Mouse (Mus musculus): ENCODE data around the gene Lamp5. TPM values are rescaled to one million over a fixed set of nuclear protein-coding genes. Genes with fewer than 3 reads are reported as not detected.
A peak's percentile ranks its signal among the peaks of the same experiment; 100 is the strongest.

The Lamp5 gene
- polyA plus RNA-seq, 1 experiment from 2014 or later = 4.5 TPM

GRCm38 (mm10) chr2:136097143-136097542, 45.1 kb downstream of the Lamp5 start:
- Histone ChIP-seq H3K9me3 (no peaks in the 10 kb centered on the region), H3K4me1 (no peaks in the 10 kb centered on the region), H3K4me2 (replicated peaks) (no peak overlapping the region), H3K9ac (replicated peaks) (no peak overlapping the region), H3K36me3 (no peaks in the 10 kb centered on the region), H3K4me3 (no peak overlapping the region), H3K27ac (replicated peaks) (no peak overlapping the region), H3K27me3 (no peaks in the 10 kb centered on the region)
- ATAC-seq (ENCODE audit: low FRiP score, low read depth) = no peak
- WGBS = 93% methylated on average over 3 of the region's 3 CpGs

GRCm38 (mm10) chr2:136107597-136107996, 55.6 kb downstream of the Lamp5 start:
- Histone ChIP-seq H3K27me3 (no peaks in the 10 kb centered on the region), H3K27ac (replicated peaks) (peak overlapping the region; percentile 88), H3K9ac (replicated peaks) (no peak overlapping the region), H3K9me3 (no peaks in the 10 kb centered on the region), H3K4me1 (peaks cover 26% of the 10 kb centered on the region), H3K4me2 (replicated peaks) (peak overlapping the region; percentile 25), H3K4me3 (no peak overlapping the region), H3K36me3 (no peaks in the 10 kb centered on the region)
- ATAC-seq (ENCODE audit: low FRiP score, low read depth) = peak; percentile 55

- Histone ChIP-seq H3K4me1 (peaks cover 26% of the 10 kb centered on the region), H3K9me3 (no peaks in the 10 kb centered on the region), H3K4me3 (no peak overlapping the region), H3K27me3 (no peaks in the 10 kb centered on the region), H3K9ac (replicated peaks) (peak overlapping the region; percentile 7; the same call in 1 of the 2 replicates), H3K27ac (replicated peaks) (peak overlapping the region; percentile 88), H3K4me2 (replicated peaks) (peak overlapping the region; percentile 25), H3K36me3 (no peaks in the 10 kb centered on the region)
- 9% methylated on average over 6 of the region's 6 CpGs for WGBS
- ATAC-seq (ENCODE audit: low FRiP score, low read depth) = peak; percentile 93
Measured at GRCm38 (mm10) chr2:136108124-136109037, 56.3 kb downstream of the Lamp5 start.

GRCm38 (mm10) chr2:136109038-136109363, 57.0 kb downstream of the Lamp5 start:
- 0% methylated on average over 2 of the region's 2 CpGs for WGBS
- Histone ChIP-seq H3K4me1 (peaks cover 26% of the 10 kb centered on the region), H3K27me3 (no peaks in the 10 kb centered on the region), H3K4me3 (no peak overlapping the region), H3K36me3 (no peaks in the 10 kb centered on the region), H3K9me3 (no peaks in the 10 kb centered on the region), H3K27ac (replicated peaks) (peak overlapping the region; percentile 88), H3K9ac (replicated peaks) (no peak overlapping the region), H3K4me2 (replicated peaks) (peak overlapping the region; percentile 25)
- ATAC-seq (ENCODE audit: low FRiP score, low read depth) = no peak; the same call in 1 of the 2 replicates

GRCm38 (mm10) chr2:136113374-136113773, 61.3 kb downstream of the Lamp5 start:
- H3K4me3 ChIP-seq = no peak overlapping the region
- peaks cover 13% of the 10 kb centered on the region for H3K4me1 ChIP-seq
- WGBS = 78% methylated on average over 6 of the region's 6 CpGs
- no peak overlapping the region for H3K4me2 ChIP-seq (replicated peaks)
- no peaks in the 10 kb centered on the region for H3K27me3 ChIP-seq
- H3K9ac ChIP-seq (replicated peaks) = no peak overlapping the region
- H3K27ac ChIP-seq (replicated peaks) = no peak overlapping the region
- H3K36me3 ChIP-seq = no peaks in the 10 kb centered on the region
- H3K9me3 ChIP-seq = no peaks in the 10 kb centered on the region
- ATAC-seq (ENCODE audit: low FRiP score, low read depth) = no peak

- no peak overlapping the region for H3K9ac ChIP-seq (replicated peaks)
- no peak overlapping the region for H3K27ac ChIP-seq (replicated peaks)
- ATAC-seq (ENCODE audit: low FRiP score, low read depth) = no peak
- H3K9me3 ChIP-seq = no peaks in the 10 kb centered on the region
- no peaks in the 10 kb centered on the region for H3K4me1 ChIP-seq
- H3K27me3 ChIP-seq = no peaks in the 10 kb centered on the region
- no peak overlapping the region for H3K4me3 ChIP-seq
- H3K4me2 ChIP-seq (replicated peaks) = no peak overlapping the region
- H3K36me3 ChIP-seq = no peaks in the 10 kb centered on the region
- 93% methylated on average over 2 of the region's 2 CpGs for WGBS
Measured at GRCm38 (mm10) chr2:136118006-136118405, 66.0 kb downstream of the Lamp5 start.

Data from midbrain, embryonic 12.5 days (tissue).